Mouse (Mus musculus) MEL (cell line): ENCODE measurements around the gene 1700029J07Rik.

Experiments
- CHD2 ChIP-seq: IDR thresholded peaks from 2 replicates; pipeline ENCODE4 v1.6.1; 2011; ENCODE audit warnings: low read length, improper control_type of control experiment
- CTCF ChIP-seq, 3 experiments: IDR thresholded peaks in 2 of 3; conservative IDR thresholded peaks in 1 of 3; 2 replicates each; pipeline ENCODE4 v1.5.1; 2011 to 2012; ENCODE audit warnings: low read length in 3 of 3, low read depth in 2 of 3, mild to moderate bottlenecking in 2 of 3, improper control_type of control experiment in 1 of 3, inconsistent platforms in 1 of 3, mixed read lengths in 1 of 3, moderate library complexity in 1 of 3; ENCODE audit not compliant: control insufficient read depth in 1 of 3, insufficient read depth in 1 of 3, poor library complexity in 1 of 3, severe bottlenecking in 1 of 3
- EP300 ChIP-seq, 2 experiments: IDR thresholded peaks; 2 replicates each; pipeline ENCODE4 v1.6.1; 2011; ENCODE audit warnings: improper control_type of control experiment in 2 of 2, low read length in 2 of 2, low read depth in 1 of 2, mild to moderate bottlenecking in 1 of 2
- MAX ChIP-seq: IDR thresholded peaks from 2 replicates; pipeline ENCODE4 v1.6.1; 2011; ENCODE audit warnings: low read length, improper control_type of control experiment
- MEF2A ChIP-seq: IDR thresholded peaks from 2 replicates; pipeline ENCODE4 v1.6.1; 2014; ENCODE audit warnings: low read depth, mild to moderate bottlenecking, inconsistent platforms, low read length, improper control_type of control experiment; ENCODE audit not compliant: poor library complexity, insufficient replicate concordance, severe bottlenecking; ENCODE audit errors: extremely low read depth
- POLR2A ChIP-seq, 2 experiments: IDR thresholded peaks; 2 replicates each; pipeline ENCODE4 v1.6.1; 2011 to 2012; ENCODE audit warnings: low read length in 2 of 2, mild to moderate bottlenecking in 2 of 2, control low read depth in 1 of 2, improper control_type of control experiment in 1 of 2, low read depth in 1 of 2, moderate library complexity in 1 of 2; ENCODE audit not compliant: control insufficient read depth in 1 of 2, insufficient read depth in 1 of 2, poor library complexity in 1 of 2
- POLR2AphosphoS2 ChIP-seq: IDR thresholded peaks from 2 replicates; pipeline ENCODE4 v1.6.1; 2011; ENCODE audit warnings: low read length, improper control_type of control experiment
- RAD21 ChIP-seq: IDR thresholded peaks from 2 replicates; pipeline ENCODE4 v1.6.1; 2011; ENCODE audit warnings: mild to moderate bottlenecking, low read depth, low read length, improper control_type of control experiment
- TAL1 ChIP-seq: IDR thresholded peaks from 2 replicates; pipeline ENCODE4 v1.6.1; 2012; ENCODE audit warnings: mild to moderate bottlenecking, inconsistent platforms, low read length, moderate library complexity, mixed read lengths
- USF1 ChIP-seq: IDR thresholded peaks from 2 replicates; pipeline ENCODE4 v1.6.1; 2014; ENCODE audit warnings: low read depth, mild to moderate bottlenecking, inconsistent platforms, low read length, improper control_type of control experiment, moderate library complexity
- ZKSCAN1 ChIP-seq: IDR thresholded peaks from 2 replicates; pipeline ENCODE4 v1.6.1; 2012; ENCODE audit warnings: low read depth, mild to moderate bottlenecking, inconsistent platforms, low read length, improper control_type of control experiment, moderate library complexity
- ZMIZ1 ChIP-seq: IDR thresholded peaks from 2 replicates; pipeline ENCODE4 v1.6.1; 2012; ENCODE audit warnings: low read depth, mild to moderate bottlenecking, inconsistent platforms, low read length, improper control_type of control experiment, moderate library complexity

DNA sequence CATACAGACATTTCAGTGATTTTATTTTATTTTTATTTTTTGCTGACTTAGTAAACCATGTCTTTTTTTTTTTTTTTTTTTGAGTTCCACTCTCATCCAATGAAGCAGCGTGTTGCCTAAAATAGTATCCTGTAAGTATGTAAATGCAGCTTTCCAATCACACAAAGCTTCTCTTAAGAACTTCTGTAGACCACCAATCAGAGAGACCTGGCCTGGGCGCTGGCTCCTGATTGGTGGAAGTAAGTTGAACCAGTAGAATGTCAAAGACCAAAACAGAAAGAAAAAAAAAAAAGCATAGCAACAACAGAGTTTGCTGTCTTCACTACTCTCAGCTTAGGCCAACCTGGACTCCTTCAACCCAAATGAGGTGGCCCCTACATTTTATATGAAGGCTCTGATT is 35.3 kb upstream of the 1700029J07Rik start:
- TF ChIP-seq ZKSCAN1: no peak
- no peak for TF ChIP-seq CTCF (IDR thresholded peaks at IDR 0.05 in 2 of 3, conservative IDR thresholded peaks at IDR 0.05 in 1 of 3; ENCODE audit: control insufficient read depth in 1 of 3, insufficient read depth in 1 of 3, low read depth in 2 of 3, low read length in 3 of 3, poor library complexity in 1 of 3, severe bottlenecking in 1 of 3)
- TF ChIP-seq POLR2A (IDR thresholded peaks at IDR 0.05; ENCODE audit: control insufficient read depth in 1 of 2, insufficient read depth in 1 of 2, low read depth in 1 of 2, low read length in 2 of 2, poor library complexity in 1 of 2): no peak
- TF ChIP-seq EP300 (IDR thresholded peaks at IDR 0.05; ENCODE audit: low read depth in 1 of 2, low read length in 2 of 2): no peak
- no peak for TF ChIP-seq ZMIZ1
- TF ChIP-seq USF1: no peak
- no peak for TF ChIP-seq MEF2A
- TF ChIP-seq TAL1: no peak
- no peak for TF ChIP-seq MAX
- TF ChIP-seq POLR2AphosphoS2: no peak
- no peak for TF ChIP-seq CHD2
- no peak for TF ChIP-seq RAD21
